Mouse (Mus musculus) lung, embryonic 16.5 days (tissue): ENCODE measurements around the gene Olfr38. TPM values are rescaled to one million over a fixed set of nuclear protein-coding genes. Genes with fewer than 3 reads are reported as not detected.

Experiments used
- ATAC-seq: fragments of 200-750 bp; cut with Nextera tagmentation; 2 replicates; pipeline ENCODE4 v1.8.0; 2017; ENCODE audit warnings: low read depth, mild to moderate bottlenecking, moderate library complexity
- H3K27ac ChIP-seq: fragments of 300-500 bp; sonication (generic); 2 replicates; pipeline ENCODE4 v1.5.1; 2014; ENCODE audit warnings: mild to moderate bottlenecking, control low read depth, low read length
- H3K27me3 ChIP-seq: fragments of 300-500 bp; sonication (generic); 2 replicates; pipeline ENCODE4 v1.6.1; 2014; ENCODE audit warnings: low read depth, low read length, mixed read lengths; ENCODE audit not compliant: control insufficient read depth, insufficient read depth
- H3K36me3 ChIP-seq: fragments of 300-500 bp; sonication (generic); 2 replicates; pipeline ENCODE4 v1.6.1; 2014; ENCODE audit warnings: low read length; ENCODE audit not compliant: control insufficient read depth, insufficient read depth
- H3K4me1 ChIP-seq: fragments of 300-500 bp; sonication (generic); replicated peaks from 2 replicates; pipeline ENCODE4 v1.6.1; 2014; ENCODE audit warnings: low read length, mixed read lengths; ENCODE audit not compliant: control insufficient read depth, insufficient read depth
- H3K4me2 ChIP-seq: fragments of 300-500 bp; sonication (generic); 2 replicates; pipeline ENCODE4 v1.6.1; 2014; ENCODE audit warnings: low read depth, low read length, control low read depth
- H3K4me3 ChIP-seq: fragments of 300-500 bp; sonication (generic); 2 replicates; pipeline ENCODE4 v1.5.1; 2014; ENCODE audit warnings: mild to moderate bottlenecking, low read length, control low read depth
- H3K9ac ChIP-seq: fragments of 300-500 bp; sonication (generic); 2 replicates; pipeline ENCODE4 v1.6.1; 2014; ENCODE audit warnings: low read length, control low read depth
- H3K9me3 ChIP-seq: fragments of 300-500 bp; sonication (generic); 2 replicates; pipeline ENCODE4 v1.6.1; 2016; ENCODE audit warnings: low read length; ENCODE audit not compliant: control insufficient read depth
- WGBS: fragments of 180-500 bp; shearing (Covaris S2); extraction: QIAGEN DNeasy Blood & Tissue Kit; methylation state at CpG from one replicate; pipeline ENCODE4 v1.1.7; 2014; 5-methylcytosine and 5-hydroxymethylcytosine counted together
- polyA plus RNA-seq: library from polyadenylated mRNA; unstranded; fragments of >200 nt; fragmentation: Nextera tagmentation; extraction: Ambion mirVana; gene quantifications from 2 replicates; pipeline ENCODE4 v1.2.1, GENCODE M21; 2015

The Olfr38 gene
- polyA plus RNA-seq, 1 experiment from 2014 or later: not detected

- no peak overlapping the region for H3K4me3 ChIP-seq
- no peak for ATAC-seq
- H3K4me1 ChIP-seq: no peaks in the 10 kb centered on the region
- no peaks in the 10 kb centered on the region for H3K27me3 ChIP-seq
- no peaks in the 10 kb centered on the region for H3K9me3 ChIP-seq
- no peak overlapping the region for H3K4me2 ChIP-seq
- no peaks in the 10 kb centered on the region for H3K36me3 ChIP-seq
- no peak overlapping the region for H3K27ac ChIP-seq
- WGBS: 43% methylated on average over 4 of the region's 4 CpGs
- H3K9ac ChIP-seq: no peak overlapping the region
Observed at GRCm38 (mm10) chr6:42790247-42790948, 34.2 kb downstream of the Olfr38 start.

- Histone ChIP-seq H3K36me3 (no peaks in the 10 kb centered on the region), H3K4me1 (no peaks in the 10 kb centered on the region), H3K4me2 (no peak overlapping the region), H3K4me3 (no peak overlapping the region), H3K9ac (no peak overlapping the region), H3K27me3 (no peaks in the 10 kb centered on the region), H3K9me3 (no peaks in the 10 kb centered on the region), H3K27ac (no peak overlapping the region)
- 68% methylated on average over 9 of the region's 9 CpGs for WGBS
- ATAC-seq: no peak
Observed at GRCm38 (mm10) chr6:42790949-42791556, 34.8 kb downstream of the Olfr38 start.

GRCm38 (mm10) chr6:42794982-42795381 is 38.8 kb downstream of the Olfr38 start:
- Histone ChIP-seq H3K27ac (no peak overlapping the region), H3K4me1 (no peaks in the 10 kb centered on the region), H3K4me3 (no peak overlapping the region), H3K9ac (no peak overlapping the region), H3K27me3 (no peaks in the 10 kb centered on the region), H3K9me3 (no peaks in the 10 kb centered on the region), H3K36me3 (no peaks in the 10 kb centered on the region), H3K4me2 (no peak overlapping the region)
- no peak for ATAC-seq
- 76% methylated on average over 3 of the region's 3 CpGs for WGBS

GRCm38 (mm10) chr6:42811639-42812038 is 55.4 kb downstream of the Olfr38 start, which contains the start of gene Olfr450:
Gene Olfr450, plus strand, starts transcription at chr6:42811939.
- H3K9ac ChIP-seq: no peak within 1 kb of the TSS
- 70% methylated on average over 1 of the region's 1 CpGs for WGBS
- ATAC-seq: no peak
- H3K4me1 ChIP-seq: no peaks in the 10 kb centered on the region
- H3K4me3 ChIP-seq: no peak within 1 kb of the TSS
- H3K27ac ChIP-seq: no peak within 1 kb of the TSS
- no peaks in the 10 kb centered on the region for H3K9me3 ChIP-seq
- no peaks in the 10 kb centered on the region for H3K36me3 ChIP-seq
- no peak within 1 kb of the TSS for H3K4me2 ChIP-seq
- H3K27me3 ChIP-seq: no peaks in the 10 kb centered on the region

Other genes with a start within 250 kb of the Olfr38 start
- gene Olfr455, start 208.8 kb upstream of the Olfr38 start, polyA plus RNA-seq: not detected in 2 replicates
- not detected in 2 replicates for gene Tcaf3, start 158.7 kb upstream of the Olfr38 start, polyA plus RNA-seq
- gene Tcaf2, start 111.2 kb upstream of the Olfr38 start, polyA plus RNA-seq: 9.1 and 9.7 TPM in 2 replicates
- gene Tcaf1, start 46.3 kb upstream of the Olfr38 start, polyA plus RNA-seq: 69.4 and 72.2 TPM in 2 replicates
- gene Olfr453, start 17.0 kb upstream of the Olfr38 start, polyA plus RNA-seq: not detected in 2 replicates
- not detected in 2 replicates for gene Olfr452, start 28.7 kb downstream of the Olfr38 start, polyA plus RNA-seq
- gene Olfr450, start 55.5 kb downstream of the Olfr38 start, polyA plus RNA-seq: not detected in 2 replicates
- gene Olfr449, start 78.0 kb downstream of the Olfr38 start, polyA plus RNA-seq: not detected in 2 replicates
- not detected in 2 replicates for gene Olfr448, start 134.0 kb downstream of the Olfr38 start, polyA plus RNA-seq
- gene Olfr447, start 152.5 kb downstream of the Olfr38 start, polyA plus RNA-seq: not detected in 2 replicates
- gene Olfr446, start 165.0 kb downstream of the Olfr38 start, polyA plus RNA-seq: not detected in 2 replicates
- not detected in 2 replicates for gene Olfr444, start 192.7 kb downstream of the Olfr38 start, polyA plus RNA-seq